In genomic region chr1:118389454-118390265, GRCm38 (mm10) we compare ENCODE assay signal across 8 mouse cellular contexts. TPM values are rescaled to one million over a fixed set of nuclear protein-coding genes. Genes with fewer than 3 reads are reported as not detected.
A peak's percentile ranks its signal among the peaks of the same experiment; 100 is the strongest.
DNase-seq lines count a peak whose midpoint lies in the region; ATAC-seq lines count a peak whose summit lies in the region.

No protein-coding gene starts in this region.

- peak overlapping the region; percentile 89 for H3K9ac ChIP-seq in embryonic facial prominence, embryonic 12.5 days
- peak overlapping the region; percentile 86 for H3K9ac ChIP-seq in hindbrain, embryonic 14.5 days
- H3K9ac ChIP-seq in midbrain, embryonic 14.5 days (replicated peaks; ENCODE audit: low read length): peak overlapping the region; percentile 94
- H3K9ac ChIP-seq in stomach, embryonic 14.5 days (replicated peaks; ENCODE audit: low read depth, low read length): peak overlapping the region; percentile 87

- ATAC-seq in embryonic facial prominence, embryonic 12.5 days (ENCODE audit: insufficient number of reproducible peaks, insufficient read depth, low FRiP score, low TSS enrichment): peak; percentile 58
- ATAC-seq in hindbrain, embryonic 14.5 days (ENCODE audit: low FRiP score): peak; percentile 66
- ATAC-seq in midbrain, embryonic 14.5 days (ENCODE audit: low FRiP score, low TSS enrichment): peak; percentile 61
- peak; percentile 57 for ATAC-seq in stomach, embryonic 14.5 days (ENCODE audit: insufficient number of reproducible peaks, insufficient read depth, low FRiP score, low read depth)

- H3K4me1 ChIP-seq in embryonic facial prominence, embryonic 12.5 days: 0 out of 2 replicates have a peak, but pooled peaks cover 4% of the 10 kb centered on the region
- H3K4me1 ChIP-seq in hindbrain, embryonic 14.5 days (replicated peaks; ENCODE audit: control insufficient read depth, insufficient read depth, low read length): peaks cover 20% of the 10 kb centered on the region
- peaks cover 21% of the 10 kb centered on the region for H3K4me1 ChIP-seq in midbrain, embryonic 14.5 days (ENCODE audit: control insufficient read depth, insufficient read depth, low read length)
- H3K4me1 ChIP-seq in stomach, embryonic 14.5 days (ENCODE audit: control insufficient read depth, insufficient read depth, low read length): peaks cover 8% of the 10 kb centered on the region; the same call in 1 of the 2 replicates

- intact Hi-C loops in left cerebral cortex, postnatal 36 days (cut with DNase I): loop anchor here (1.0 to 2.0 kb wide), 2 partner anchors 69 to 70 kb away; partner anchors contain the start of gene Nifk

- peak overlapping the region; percentile 51 for H3K4me2 ChIP-seq in embryonic facial prominence, embryonic 12.5 days (replicated peaks)
- H3K4me2 ChIP-seq in hindbrain, embryonic 14.5 days (replicated peaks): peak overlapping the region; percentile 76
- H3K4me2 ChIP-seq in midbrain, embryonic 14.5 days (ENCODE audit: low read length): peak overlapping the region; percentile 62
- peak overlapping the region; percentile 79 for H3K4me2 ChIP-seq in stomach, embryonic 14.5 days (replicated peaks; ENCODE audit: low read depth, low read length)

- peak; percentile 55 for DNase-seq in gastrocnemius, postnatal 10 days
- DNase-seq in gastrocnemius, adult 18-20 months (ENCODE audit: low spot score): no peak
- peak; percentile 49 to 63 for DNase-seq in adrenal gland, adult 18-20 months (ENCODE audit: low spot score in 2 of 2)
- peak; percentile 65 for DNase-seq in hindbrain, embryonic 14.5 days (ENCODE audit: low spot score)
- DNase-seq in left cerebral cortex, postnatal 36 days (ENCODE audit: low spot score in 2 of 2): peak; percentile 42 to 51
- DNase-seq in midbrain, embryonic 14.5 days: peak; percentile 78

- H3K9me3 ChIP-seq in embryonic facial prominence, embryonic 12.5 days: no peaks in the 10 kb centered on the region
- H3K9me3 ChIP-seq in hindbrain, embryonic 14.5 days (ENCODE audit: control insufficient read depth, low read length): no peaks in the 10 kb centered on the region
- H3K9me3 ChIP-seq in midbrain, embryonic 14.5 days (ENCODE audit: control insufficient read depth, low read length): no peaks in the 10 kb centered on the region
- H3K9me3 ChIP-seq in stomach, embryonic 14.5 days (ENCODE audit: control insufficient read depth, low read depth, low read length): no peaks in the 10 kb centered on the region

- whole genome bisulfite sequencing in embryonic facial prominence, embryonic 12.5 days: under 1% methylated on average over 44 of the region's 44 CpGs
- under 1% methylated on average over 44 of the region's 44 CpGs for WGBS in hindbrain, embryonic 14.5 days
- WGBS in midbrain, embryonic 14.5 days: under 1% methylated on average over 44 of the region's 44 CpGs
- under 1% methylated on average over 44 of the region's 44 CpGs for WGBS in stomach, embryonic 14.5 days

- no peaks in the 10 kb centered on the region for H3K36me3 ChIP-seq in embryonic facial prominence, embryonic 12.5 days
- H3K36me3 ChIP-seq in hindbrain, embryonic 14.5 days (replicated peaks; ENCODE audit: control insufficient read depth, insufficient read depth): no peaks in the 10 kb centered on the region
- H3K36me3 ChIP-seq in midbrain, embryonic 14.5 days (ENCODE audit: control insufficient read depth, insufficient read depth, low read length): 0 out of 2 replicates have a peak, but pooled peaks cover 3% of the 10 kb centered on the region
- H3K36me3 ChIP-seq in stomach, embryonic 14.5 days (ENCODE audit: control insufficient read depth, insufficient read depth, low read length): no peaks in the 10 kb centered on the region

- peak overlapping the region; percentile 95 for H3K4me3 ChIP-seq in embryonic facial prominence, embryonic 12.5 days
- H3K4me3 ChIP-seq in hindbrain, embryonic 14.5 days (replicated peaks; ENCODE audit: low read length): peak overlapping the region; percentile 58
- peak overlapping the region; percentile 89 for H3K4me3 ChIP-seq in midbrain, embryonic 14.5 days (replicated peaks; ENCODE audit: low read depth, low read length)
- peak overlapping the region; percentile 81 for H3K4me3 ChIP-seq in stomach, embryonic 14.5 days (ENCODE audit: low read depth, low read length)

- no peaks in the 10 kb centered on the region for H3K27me3 ChIP-seq in embryonic facial prominence, embryonic 12.5 days
- H3K27me3 ChIP-seq in hindbrain, embryonic 14.5 days (ENCODE audit: control insufficient read depth, insufficient read depth, low read length): no peaks in the 10 kb centered on the region
- H3K27me3 ChIP-seq in midbrain, embryonic 14.5 days (ENCODE audit: control insufficient read depth, insufficient read depth, low read length): no peaks in the 10 kb centered on the region
- no peaks in the 10 kb centered on the region for H3K27me3 ChIP-seq in stomach, embryonic 14.5 days (ENCODE audit: control insufficient read depth, insufficient read depth, low read length)

- H3K27ac ChIP-seq in embryonic facial prominence, embryonic 12.5 days: peak overlapping the region; percentile 92
- peak overlapping the region; percentile 89 for H3K27ac ChIP-seq in hindbrain, embryonic 14.5 days
- peak overlapping the region; percentile 96 for H3K27ac ChIP-seq in midbrain, embryonic 14.5 days (replicated peaks; ENCODE audit: low read depth, low read length)
- peak overlapping the region; percentile 86 for H3K27ac ChIP-seq in stomach, embryonic 14.5 days (ENCODE audit: low read length)

RNA-seq across cellular contexts. Expression of gene Clasp1, which starts 0.8 kb away (rescaled TPM):
- total RNA-seq in gastrocnemius, postnatal 10 days (2021): 10 to 100 TPM; 78.7 to 90.1 TPM
- 10 to 100 TPM; 45.3 to 47.4 TPM for total RNA-seq in gastrocnemius, adult 18-20 months (2021)
- total RNA-seq in adrenal gland, adult 18-20 months (2021): 10 to 100 TPM; 35.9 to 36.6 TPM
- polyA plus RNA-seq in embryonic facial prominence, embryonic 12.5 days (2016; fragmentation: Nextera tagmentation; extraction: Ambion mirVana): 79.7 and 81.1 TPM in 2 replicates
- polyA plus RNA-seq in hindbrain, embryonic 14.5 days (2014; fragmentation: Nextera tagmentation; extraction: Ambion mirVana): 115 and 130 TPM in 2 replicates
- total RNA-seq in left cerebral cortex, postnatal 36 days (2021): 100 to 1,000 TPM; 104 to 125 TPM
- 116 and 140 TPM in 2 replicates for polyA plus RNA-seq in midbrain, embryonic 14.5 days (2014; fragmentation: Nextera tagmentation; extraction: Ambion mirVana)
- 64.2 and 76.5 TPM in 2 replicates for polyA plus RNA-seq in stomach, embryonic 14.5 days (2014; fragmentation: Nextera tagmentation; extraction: Ambion mirVana)
